Mouse (Mus musculus) liver, embryonic 14.5 days (tissue): ENCODE results near the gene Oxsr1. TPM values are rescaled to one million over a fixed set of nuclear protein-coding genes. Genes with fewer than 3 reads are reported as not detected.

ENCODE experiments used
- ATAC-seq: fragments of 200-750 bp; cut with Nextera tagmentation; 2 replicates; pipeline ENCODE4 v1.8.0; 2017; ENCODE audit warnings: moderate number of reproducible peaks, mild to moderate bottlenecking, moderate library complexity; ENCODE audit not compliant: insufficient read depth
- DNase-seq, 3 experiments: peaks; one replicate each; pipeline ENCODE4 v3.0.0-alpha.2; 2012 to 2013; ENCODE audit warnings: low read depth in 3 of 3, low spot score in 3 of 3
- H3K27ac ChIP-seq: fragments of 300-500 bp; sonication (generic); 2 replicates; pipeline ENCODE4 v1.5.1; 2014; ENCODE audit warnings: moderate library complexity, mild to moderate bottlenecking, control low read depth, inconsistent platforms
- H3K27me3 ChIP-seq: fragments of 300-500 bp; sonication (generic); 2 replicates; pipeline ENCODE4 v1.6.1; 2014; ENCODE audit warnings: mild to moderate bottlenecking, low read length, moderate library complexity; ENCODE audit not compliant: control insufficient read depth, insufficient read depth
- H3K36me3 ChIP-seq: fragments of 300-500 bp; sonication (generic); replicated peaks from 2 replicates; pipeline ENCODE4 v1.6.1; 2014; ENCODE audit warnings: low read depth; ENCODE audit not compliant: control insufficient read depth, insufficient read depth
- H3K4me1 ChIP-seq, 2 experiments: fragments of 200-500 bp in 1 of 2; fragments of 300-500 bp in 1 of 2; sonication (generic) in 1 of 2; replicated peaks; 2 replicates each; pipeline ENCODE4 v1.6.1; 2012 to 2014; ENCODE audit warnings: antibody characterized with exemption in 1 of 2, inconsistent platforms in 1 of 2, low read length in 1 of 2; ENCODE audit not compliant: control insufficient read depth in 2 of 2, insufficient read depth in 2 of 2
- H3K4me2 ChIP-seq: fragments of 300-500 bp; sonication (generic); 2 replicates; pipeline ENCODE4 v1.6.1; 2014; ENCODE audit warnings: low read depth, mild to moderate bottlenecking, control low read depth, moderate library complexity
- H3K4me3 ChIP-seq, 2 experiments: fragments of 200-500 bp in 1 of 2; fragments of 300-500 bp in 1 of 2; sonication (generic) in 1 of 2; 2 replicates each; pipeline ENCODE4 v1.5.1; 2012 to 2014; ENCODE audit warnings: low read depth in 2 of 2, low read length in 2 of 2, mild to moderate bottlenecking in 2 of 2, control low read depth in 1 of 2, inconsistent platforms in 1 of 2, moderate library complexity in 1 of 2; ENCODE audit not compliant: insufficient read depth in 1 of 2
- H3K9ac ChIP-seq: fragments of 300-500 bp; sonication (generic); replicated peaks from 2 replicates; pipeline ENCODE4 v1.6.1; 2014; ENCODE audit warnings: mild to moderate bottlenecking, control low read depth, moderate library complexity
- H3K9me3 ChIP-seq: fragments of 300-500 bp; sonication (generic); 2 replicates; pipeline ENCODE4 v1.6.1; 2016; ENCODE audit warnings: low read length, mixed read lengths; ENCODE audit not compliant: control insufficient read depth
- CTCF ChIP-seq: IDR thresholded peaks from 2 replicates; pipeline ENCODE4 v1.5.1; 2016; ENCODE audit warnings: antibody characterized with exemption, low read depth, control low read depth
- EP300 ChIP-seq: IDR thresholded peaks from 2 replicates; pipeline ENCODE4 v1.6.1; 2016; ENCODE audit warnings: antibody characterized with exemption, low read depth
- WGBS: fragments of 180-500 bp; shearing (Covaris S2); extraction: QIAGEN DNeasy Blood & Tissue Kit; methylation state at CpG from one replicate; pipeline ENCODE4 v1.1.7; 2014; ENCODE audit not compliant: insufficient replicate concordance; 5-methylcytosine and 5-hydroxymethylcytosine counted together
- polyA plus RNA-seq, 2 experiments: library from polyadenylated mRNA; depleted of rRNA in 1 of 2; stranded (reverse) in 1 of 2; unstranded in 1 of 2; fragments of >200 nt; fragmentation: Nextera tagmentation in 1 of 2; extraction: Ambion mirVana in 1 of 2; gene quantifications; 2 replicates each; pipeline versions ENCODE4 v1.2.1 to v1.2.3; 2012 to 2014

Gene Oxsr1
- polyA plus RNA-seq, 2 experiments, result 4.9 to 11.8 TPM

DNA sequence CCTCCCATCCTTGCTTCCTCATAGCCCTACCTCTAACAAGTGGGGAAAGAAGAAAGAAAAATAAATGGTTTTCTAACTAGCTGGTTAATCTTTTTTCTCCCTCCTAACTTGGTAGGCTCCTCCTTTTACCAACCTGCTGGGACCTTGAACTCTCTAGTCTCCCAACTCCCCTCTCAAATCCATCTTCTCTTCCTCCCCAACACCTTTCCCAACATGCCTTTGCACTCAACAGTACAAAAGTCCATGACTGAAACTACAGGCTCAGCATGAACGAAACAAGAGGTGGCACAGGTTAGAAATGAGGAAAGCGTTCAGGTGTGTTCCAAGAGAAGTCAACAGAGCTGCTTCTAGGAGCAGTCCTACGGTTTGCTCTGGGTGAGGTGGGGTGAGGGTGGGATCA is 83.0 kb downstream of the Oxsr1 start:
- Histone ChIP-seq H3K4me1 (no peaks in the 10 kb centered on the region), H3K27ac (no peak overlapping the region), H3K4me2 (no peak overlapping the region), H3K36me3 (peaks cover 3% of the 10 kb centered on the region), H3K9ac (no peak overlapping the region), H3K4me3 (no peak overlapping the region), H3K9me3 (no peaks in the 10 kb centered on the region), H3K27me3 (no peaks in the 10 kb centered on the region)
- DNase-seq (no peak), ATAC-seq (no peak)
- WGBS, result 86% methylated on average over 3 of the region's 3 CpGs
- TF ChIP-seq EP300, result no peak
- TF ChIP-seq CTCF, result no peak

DNA sequence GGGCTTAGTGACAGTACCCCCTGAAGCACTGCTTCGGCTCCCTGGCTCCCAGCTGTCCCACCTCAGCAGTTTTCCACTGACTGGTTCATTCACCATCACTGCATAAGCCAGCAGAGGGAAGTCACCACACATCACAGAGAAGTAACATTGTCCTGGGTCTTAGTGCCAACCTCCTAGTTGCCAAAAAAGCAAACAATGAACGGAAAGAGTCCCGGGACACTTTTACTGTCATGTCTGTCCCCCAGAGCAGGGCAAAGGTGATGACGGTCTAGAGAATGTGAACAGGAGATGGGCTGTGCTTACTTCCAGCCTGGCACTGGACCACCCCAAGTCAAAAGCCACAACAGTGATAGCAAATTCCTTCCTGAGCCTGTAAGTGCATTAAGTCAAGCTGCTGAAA is 83.4 kb downstream of the Oxsr1 start:
- H3K36me3 ChIP-seq, result peaks cover 3% of the 10 kb centered on the region

DNA sequence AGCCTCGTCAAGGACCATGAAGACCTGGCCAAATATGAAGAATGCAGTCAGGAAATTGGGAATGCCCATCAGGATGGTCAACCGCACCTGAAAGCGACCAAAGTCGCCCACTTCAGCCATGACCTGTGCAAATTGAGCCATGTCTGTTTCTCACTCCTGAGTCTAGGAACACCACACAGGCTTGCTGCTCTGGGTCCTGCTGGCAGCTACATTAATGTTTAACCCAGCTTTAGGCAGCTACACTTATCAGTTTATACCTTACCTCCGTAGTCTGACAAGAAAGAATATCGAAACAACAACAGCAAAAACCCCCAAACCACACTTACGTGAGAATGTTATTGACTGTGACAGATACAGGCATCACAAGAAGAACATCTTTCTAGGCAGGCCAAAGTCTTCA is 90.7 kb downstream of the Oxsr1 start:
- H3K27me3 ChIP-seq, result no peaks in the 10 kb centered on the region
- DNase-seq, result no peak
- H3K36me3 ChIP-seq, result no peaks in the 10 kb centered on the region
- H3K4me3 ChIP-seq, result no peak overlapping the region
- peak; percentile 58; the same call in 1 of the 2 replicates for ATAC-seq
- no peak overlapping the region for H3K27ac ChIP-seq
- TF ChIP-seq CTCF (no peak), EP300 (no peak)
- H3K9me3 ChIP-seq, result no peaks in the 10 kb centered on the region
- H3K4me2 ChIP-seq, result 0 out of 2 replicates have a peak overlapping the region, but pooled peaks have one; percentile 20
- WGBS, result 52% methylated on average over 7 of the region's 7 CpGs
- peaks cover 6 to 17% of the 10 kb centered on the region in 2 experiments; a peak in 2 of 4 replicates for H3K4me1 ChIP-seq
- no peak overlapping the region for H3K9ac ChIP-seq

More for the DNA sequence above, 83.4 kb downstream of the Oxsr1 start:
- DNase-seq, result no peak
- TF ChIP-seq EP300 (no peak), CTCF (no peak)
- Histone ChIP-seq H3K9me3 (no peaks in the 10 kb centered on the region), H3K9ac (no peak overlapping the region), H3K4me3 (no peak overlapping the region), H3K27me3 (no peaks in the 10 kb centered on the region), H3K27ac (no peak overlapping the region), H3K4me1 (no peaks in the 10 kb centered on the region), H3K4me2 (no peak overlapping the region)
- 80% methylated on average over 4 of the region's 4 CpGs for WGBS
- ATAC-seq, result no peak

DNA sequence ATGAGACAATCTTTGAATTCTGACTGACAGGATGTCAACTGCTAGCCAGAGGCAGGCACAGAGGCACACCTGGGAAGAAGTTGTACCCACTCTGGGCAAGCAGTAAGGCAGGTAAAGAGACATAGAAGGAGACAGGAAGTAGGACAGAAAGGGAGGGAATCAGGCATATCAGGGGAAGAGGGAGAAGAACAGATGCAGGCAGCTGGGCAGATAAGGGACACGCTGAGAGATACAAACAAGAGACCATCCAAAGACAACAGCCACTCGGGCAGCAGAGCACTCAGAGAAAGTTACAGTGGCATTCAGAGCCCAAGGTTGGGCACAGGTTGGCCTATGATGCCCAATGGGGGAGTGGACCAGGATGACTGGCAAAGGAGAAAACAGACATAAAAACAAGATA is 91.4 kb downstream of the Oxsr1 start:
- H3K4me2 ChIP-seq, result no peak overlapping the region
- ATAC-seq (no peak; the same call in 1 of the 2 replicates), DNase-seq (no peak)
- peaks cover 6 to 17% of the 10 kb centered on the region in 2 experiments; a peak in 2 of 4 replicates for H3K4me1 ChIP-seq
- WGBS, result 14% methylated on average over 2 of the region's 2 CpGs
- TF ChIP-seq EP300 (peak; percentile 32; the same call in 1 of the 2 replicates), CTCF (no peak)
- no peaks in the 10 kb centered on the region for H3K36me3 ChIP-seq
- H3K4me3 ChIP-seq, result no peak overlapping the region
- no peak overlapping the region for H3K9ac ChIP-seq
- no peaks in the 10 kb centered on the region for H3K27me3 ChIP-seq
- no peaks in the 10 kb centered on the region for H3K9me3 ChIP-seq
- no peak overlapping the region for H3K27ac ChIP-seq

DNA sequence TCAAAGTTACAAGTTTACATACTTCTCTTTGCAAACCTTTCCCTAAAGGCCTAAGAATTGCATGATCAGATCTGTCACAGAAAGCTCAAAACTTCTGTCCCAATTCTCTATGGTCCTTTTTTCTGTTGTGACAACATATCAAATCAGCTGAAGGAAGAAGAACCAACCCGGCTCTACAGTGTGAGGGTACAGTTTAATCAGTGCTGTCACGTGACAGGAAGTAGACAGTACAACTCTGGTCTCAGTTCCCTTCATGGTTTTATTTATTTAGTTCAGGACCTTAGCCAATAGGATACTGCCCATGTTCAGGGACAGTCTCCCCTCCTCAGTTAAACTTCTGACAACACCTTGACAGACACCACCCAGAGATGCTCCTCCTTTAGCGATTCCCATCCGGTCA is 102.0 kb downstream of the Oxsr1 start:
- DNase-seq (no peak), ATAC-seq (no peak)
- no peak overlapping the region for H3K27ac ChIP-seq
- H3K27me3 ChIP-seq, result no peaks in the 10 kb centered on the region
- no peak overlapping the region for H3K4me3 ChIP-seq
- no peaks in the 10 kb centered on the region for H3K36me3 ChIP-seq
- H3K4me2 ChIP-seq, result no peak overlapping the region
- TF ChIP-seq EP300, result no peak
- no peak for TF ChIP-seq CTCF
- H3K9ac ChIP-seq, result no peak overlapping the region
- H3K9me3 ChIP-seq, result no peaks in the 10 kb centered on the region
- no peaks in the 10 kb centered on the region for H3K4me1 ChIP-seq
- WGBS, result 71% methylated on average over 4 of the region's 4 CpGs
